Mouse (Mus musculus): ENCODE data around the gene Ccdc62.

The Ccdc62 gene

DNA sequence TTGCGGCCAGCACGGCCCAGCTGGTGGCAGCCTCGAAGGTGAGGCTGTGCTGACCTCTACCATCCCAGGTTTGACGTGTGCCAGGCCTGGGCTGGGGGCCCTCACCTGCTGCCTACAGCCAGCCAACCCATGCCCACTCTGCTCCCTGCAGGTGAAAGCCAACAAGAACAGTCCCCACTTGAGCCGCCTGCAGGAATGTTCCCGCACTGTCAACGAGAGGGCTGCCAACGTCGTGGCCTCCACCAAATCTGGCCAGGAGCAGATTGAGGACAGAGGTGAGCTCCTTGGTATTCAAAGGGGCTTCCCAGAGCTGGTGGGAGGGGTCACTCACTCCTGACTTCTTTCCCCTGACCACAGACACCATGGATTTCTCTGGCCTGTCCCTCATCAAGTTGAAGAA, 70.8 kb downstream of the Ccdc62 start:
- no peak for DNase-seq (ENCODE audit: low spot score in 2 of 2)

GRCm38 (mm10) chr5:124002876-124003275, 72.4 kb downstream of the Ccdc62 start:
- no peak for DNase-seq (ENCODE audit: low spot score in 2 of 2)

- DNase-seq (ENCODE audit: low spot score in 2 of 2) = no peak
Measured at GRCm38 (mm10) chr5:124003375-124003774, 72.9 kb downstream of the Ccdc62 start.

DNA sequence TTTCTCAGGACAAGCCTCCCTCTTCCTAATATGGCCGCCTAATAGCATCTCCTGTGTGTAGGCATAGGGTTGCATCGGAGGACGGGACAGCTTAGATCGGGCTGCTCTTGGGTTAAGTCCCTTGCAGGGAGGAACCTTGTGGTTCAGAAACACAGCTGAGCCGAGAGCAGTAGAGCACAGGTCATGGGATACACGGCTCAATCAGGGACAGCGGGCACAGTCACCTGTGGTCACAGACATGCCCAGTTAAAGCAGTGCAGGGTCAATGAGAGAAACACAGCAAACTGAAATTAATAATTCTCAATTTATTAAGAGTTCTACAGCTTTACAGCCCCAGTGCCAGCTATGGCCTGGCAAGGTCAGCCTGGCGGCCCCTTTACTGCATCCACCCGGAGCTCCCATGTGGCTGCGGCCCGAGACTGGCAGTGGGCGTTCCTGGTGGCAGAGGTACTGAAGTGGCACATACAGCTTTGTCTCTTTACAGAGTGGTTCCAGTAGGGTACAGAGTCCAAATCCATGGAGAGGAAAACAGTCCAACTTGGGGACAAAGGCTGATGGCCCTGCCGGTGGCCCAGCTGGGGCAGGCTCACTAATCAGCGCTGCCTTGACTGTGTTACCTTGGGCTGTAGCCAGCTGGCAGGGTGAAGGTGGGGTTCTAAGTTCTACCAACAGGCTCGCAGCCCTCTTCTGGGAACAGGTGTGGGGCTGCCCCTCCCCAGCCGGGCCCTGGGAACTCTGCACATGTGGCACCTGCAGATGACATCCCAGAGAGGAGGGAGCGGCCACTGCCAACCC, 74.1 kb downstream of the Ccdc62 start:
- no peak for DNase-seq (ENCODE audit: low spot score in 2 of 2)

- DNase-seq (ENCODE audit: low spot score in 2 of 2) = no peak
Measured at GRCm38 (mm10) chr5:124005151-124005500, 74.6 kb downstream of the Ccdc62 start.

DNA sequence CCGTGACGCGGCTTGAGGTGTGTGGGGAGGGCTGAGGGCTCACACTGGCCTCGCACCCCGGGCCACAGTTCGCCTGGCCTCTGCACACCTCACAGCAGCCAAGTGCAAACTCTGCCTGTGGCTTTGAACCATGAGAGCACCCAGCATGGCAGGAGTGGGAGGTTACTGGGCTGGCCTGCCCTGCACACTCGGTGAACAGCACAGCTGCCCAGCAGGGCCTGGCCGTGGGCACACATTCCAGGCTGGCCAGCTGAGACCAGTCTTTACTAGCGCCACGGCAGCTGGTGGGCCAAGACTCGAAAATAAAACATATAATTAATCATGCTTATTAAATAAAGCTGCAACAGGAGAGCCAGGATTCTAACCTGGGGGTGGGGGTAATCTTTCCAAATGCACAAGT, 75.1 kb downstream of the Ccdc62 start:
- DNase-seq (ENCODE audit: low spot score in 2 of 2) = no peak

DNA sequence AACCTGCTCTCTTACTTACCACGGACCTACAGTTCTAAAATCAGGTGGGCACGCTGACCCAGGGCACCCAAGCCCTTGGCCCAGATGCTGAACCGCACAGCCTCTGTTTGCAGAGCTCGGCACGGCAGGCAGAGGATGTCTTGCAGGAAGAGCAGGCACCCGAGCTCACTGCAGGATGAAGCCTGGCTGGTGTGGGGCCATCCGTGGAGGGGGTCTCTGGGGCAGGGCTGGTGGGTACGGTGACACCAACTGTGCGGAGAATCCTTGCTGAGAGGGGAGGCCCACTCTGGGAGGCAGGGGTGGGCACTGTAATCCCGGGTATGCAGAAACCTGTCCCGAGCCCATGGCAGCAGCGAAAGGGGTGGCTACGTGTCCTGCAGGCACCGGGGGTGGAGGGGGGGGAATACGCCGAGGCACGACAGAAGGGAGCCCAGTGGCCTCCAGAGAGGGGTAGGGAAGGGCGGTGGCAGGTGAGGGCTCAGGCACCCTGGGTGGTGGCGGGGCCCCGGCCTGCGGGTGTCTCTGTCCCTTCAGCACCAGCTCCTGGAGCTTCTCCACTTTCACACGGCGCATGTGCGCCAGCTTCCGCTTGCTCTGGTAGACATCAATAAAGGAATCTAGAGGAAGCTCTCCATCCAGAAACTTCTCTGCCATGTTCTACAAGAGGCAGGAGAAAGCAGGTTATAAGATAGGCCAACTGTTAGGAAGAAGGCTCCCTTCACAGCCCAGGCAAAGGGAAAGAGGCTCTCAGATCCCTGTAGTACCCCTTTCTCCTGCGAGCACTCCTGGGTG, 75.8 kb downstream of the Ccdc62 start:
- DNase-seq (ENCODE audit: low spot score in 2 of 2) = no peak

DNA sequence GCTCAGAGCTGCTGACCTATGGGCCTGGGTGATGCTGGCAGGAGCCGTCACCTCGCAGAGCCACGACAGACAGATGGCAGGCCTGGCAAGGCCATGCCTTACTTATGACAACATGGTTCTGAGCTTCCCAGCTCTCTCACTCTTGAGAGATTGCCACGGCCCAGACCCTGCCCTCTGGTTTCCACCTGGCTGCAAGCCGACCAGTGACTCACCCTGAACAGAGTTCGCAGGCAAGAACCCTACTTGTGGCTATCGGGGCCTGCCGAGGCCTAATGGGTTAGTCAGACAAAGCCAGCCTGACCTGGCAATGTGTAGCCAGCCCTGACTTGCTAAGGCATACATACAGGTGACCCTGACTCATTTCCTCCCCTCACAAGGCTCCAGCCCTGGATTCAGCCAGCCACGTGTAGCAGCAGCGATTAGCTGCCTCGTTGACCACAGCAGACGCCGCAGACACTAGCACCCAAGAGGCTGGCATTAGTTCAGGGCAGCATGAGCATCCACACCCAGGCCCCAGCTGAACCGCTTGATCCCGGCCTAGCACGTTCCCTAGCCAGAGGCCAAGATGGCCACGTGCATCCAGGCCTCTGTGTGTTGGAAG, 76.5 kb downstream of the Ccdc62 start:
- DNase-seq (ENCODE audit: low spot score in 2 of 2) = no peak

GRCm38 (mm10) chr5:124010077-124010476, 79.6 kb downstream of the Ccdc62 start:
- DNase-seq (ENCODE audit: low spot score in 2 of 2) = no peak

GRCm38 (mm10) chr5:124010910-124011655, 80.6 kb downstream of the Ccdc62 start:
- DNase-seq (ENCODE audit: low spot score in 2 of 2) = no peak

DNA sequence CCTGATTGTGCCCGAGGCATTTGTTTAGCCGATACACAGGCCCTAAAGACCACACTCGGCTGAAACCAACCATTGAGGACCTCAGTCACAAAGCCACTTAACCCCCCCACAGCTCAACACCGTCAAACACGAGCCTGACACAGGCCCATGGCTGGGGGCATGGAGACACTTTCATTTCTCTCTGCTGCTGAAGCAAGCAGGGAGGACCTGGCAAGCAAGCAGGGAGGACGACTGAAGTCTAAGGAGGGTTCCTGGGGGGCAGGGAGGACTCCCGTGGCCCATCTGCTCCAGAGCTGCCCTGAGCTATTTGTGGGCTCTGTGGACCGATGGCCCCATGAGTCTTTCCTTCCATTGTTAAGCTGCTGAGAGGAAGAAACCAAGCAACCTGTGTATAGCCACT, 81.4 kb downstream of the Ccdc62 start:
- DNase-seq (ENCODE audit: low spot score in 2 of 2) = no peak

DNA sequence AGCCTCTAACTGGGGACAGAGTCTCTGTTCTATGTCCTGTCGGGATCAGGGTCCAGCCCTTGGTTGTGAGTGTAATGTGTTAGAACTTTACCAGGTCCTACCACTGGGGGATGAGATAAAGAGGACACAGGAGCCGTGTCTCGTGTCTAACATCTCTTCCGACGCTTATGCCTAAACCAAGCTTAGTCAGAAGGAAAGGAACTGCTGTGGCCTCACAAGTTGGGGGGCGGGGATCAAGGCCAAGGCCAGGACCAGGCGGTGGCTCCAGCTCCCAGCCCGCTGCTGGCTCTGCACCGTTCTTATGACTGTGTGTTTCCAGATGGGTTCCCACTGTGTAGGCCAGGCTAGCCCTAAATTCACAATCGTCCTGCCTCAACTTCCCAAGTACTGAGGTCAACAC, 82.4 kb downstream of the Ccdc62 start:
- DNase-seq (ENCODE audit: low spot score in 2 of 2) = no peak

GRCm38 (mm10) chr5:124013747-124014146, 83.3 kb downstream of the Ccdc62 start:
- DNase-seq (ENCODE audit: low spot score in 2 of 2) = no peak

DNA sequence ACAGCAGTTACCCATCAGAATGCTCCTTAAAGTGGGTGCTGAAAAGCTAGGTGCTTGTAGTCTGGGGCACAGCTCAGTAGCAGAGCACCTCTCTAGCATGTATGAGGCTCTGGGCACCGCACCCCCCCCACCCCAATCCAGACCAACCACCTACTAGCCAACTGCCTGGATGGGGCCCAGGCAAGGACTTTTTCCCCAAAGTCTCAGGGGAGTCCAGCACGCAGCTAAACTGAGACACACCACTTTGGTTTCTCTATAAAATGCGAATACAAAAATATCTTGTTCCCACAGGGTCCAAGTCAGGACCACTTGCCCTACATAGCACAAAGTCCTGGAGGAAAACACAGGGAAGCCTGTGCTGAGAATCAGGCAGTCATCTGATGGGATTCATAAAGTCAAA, 83.7 kb downstream of the Ccdc62 start:
- DNase-seq (ENCODE audit: low spot score in 2 of 2) = no peak

GRCm38 (mm10) chr5:124014791-124015251, 84.3 kb downstream of the Ccdc62 start:
- no peak for DNase-seq (ENCODE audit: low spot score in 2 of 2)

DNA sequence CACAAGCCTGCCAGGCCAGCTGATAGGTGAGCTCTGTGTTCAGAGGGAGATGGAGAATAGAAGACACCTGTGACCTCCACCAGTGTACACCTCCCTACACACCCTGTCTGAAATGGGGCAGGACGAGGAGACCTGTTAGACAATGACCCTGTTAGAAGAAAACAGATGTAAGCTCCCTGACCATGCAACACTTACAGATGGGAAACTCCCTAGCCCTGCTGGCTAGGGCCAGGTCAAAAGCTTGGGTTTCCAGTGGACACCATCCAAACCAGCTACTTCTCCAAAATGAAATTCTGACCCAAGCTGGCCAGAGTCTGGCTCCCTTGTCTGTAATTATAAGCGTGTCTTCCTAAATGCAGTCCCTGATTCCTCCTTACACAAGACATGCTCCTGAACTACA, 85.2 kb downstream of the Ccdc62 start:
- DNase-seq (ENCODE audit: low spot score in 2 of 2) = no peak

DNA sequence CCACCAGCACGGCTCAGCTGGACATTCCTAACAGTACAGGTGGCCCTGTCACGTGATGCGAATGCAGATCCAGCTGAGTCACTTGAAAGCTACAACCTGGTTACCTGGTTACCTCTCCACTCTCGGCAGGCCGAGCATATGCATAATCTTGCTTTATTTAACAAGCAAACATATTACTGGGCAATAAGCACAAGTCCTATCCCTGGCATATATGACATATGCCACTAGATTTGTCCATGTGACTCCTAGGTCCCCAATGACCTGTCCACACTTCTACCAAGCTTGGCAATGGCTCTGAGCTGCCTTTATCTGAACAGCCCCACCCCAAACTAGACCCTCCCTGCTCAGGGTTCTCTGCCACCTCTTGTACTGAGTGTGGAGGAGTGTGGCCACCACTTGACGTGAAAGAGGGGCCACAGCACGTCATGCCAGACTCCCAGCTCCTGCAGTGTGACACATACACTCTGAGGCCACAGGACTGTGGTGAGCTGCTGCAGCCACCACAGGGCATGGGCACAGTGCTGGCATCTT, 85.9 kb downstream of the Ccdc62 start:
- no peak for DNase-seq (ENCODE audit: low spot score in 2 of 2)

DNA sequence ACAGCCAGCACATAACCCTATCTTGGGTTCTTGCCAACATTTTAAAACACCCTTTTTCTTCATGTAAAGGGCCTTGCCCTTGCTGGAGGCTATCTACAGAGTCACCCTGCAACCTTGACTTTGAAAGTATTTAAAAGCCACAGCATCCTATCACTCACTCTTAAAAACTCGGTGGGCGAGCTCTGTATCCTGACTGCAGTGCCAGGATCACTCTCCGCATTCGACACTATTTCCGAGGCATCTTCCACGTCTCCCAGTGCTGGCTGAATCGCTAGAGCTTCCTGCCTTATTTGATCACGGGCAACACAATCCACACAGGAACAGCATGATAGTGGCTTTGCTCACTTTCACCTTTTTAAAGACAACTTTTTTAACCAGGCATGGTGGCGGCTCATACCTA, 87.5 kb downstream of the Ccdc62 start:
- DNase-seq (ENCODE audit: low spot score in 2 of 2) = no peak

- no peak for DNase-seq (ENCODE audit: low spot score in 2 of 2)
Measured at GRCm38 (mm10) chr5:124018651-124019050, 88.2 kb downstream of the Ccdc62 start.

Data from spleen, postnatal 4 days (tissue).